Mouse (Mus musculus) urinary bladder, postnatal 14 days (tissue): ENCODE data around the gene Bcap31.
A peak's percentile ranks its signal among the peaks of the same experiment; 100 is the strongest.

ENCODE experiments used
- DNase-seq: peaks from one replicate; pipeline ENCODE4 v3.0.0; 2021; ENCODE audit warnings: low spot score

Gene Bcap31

DNA sequence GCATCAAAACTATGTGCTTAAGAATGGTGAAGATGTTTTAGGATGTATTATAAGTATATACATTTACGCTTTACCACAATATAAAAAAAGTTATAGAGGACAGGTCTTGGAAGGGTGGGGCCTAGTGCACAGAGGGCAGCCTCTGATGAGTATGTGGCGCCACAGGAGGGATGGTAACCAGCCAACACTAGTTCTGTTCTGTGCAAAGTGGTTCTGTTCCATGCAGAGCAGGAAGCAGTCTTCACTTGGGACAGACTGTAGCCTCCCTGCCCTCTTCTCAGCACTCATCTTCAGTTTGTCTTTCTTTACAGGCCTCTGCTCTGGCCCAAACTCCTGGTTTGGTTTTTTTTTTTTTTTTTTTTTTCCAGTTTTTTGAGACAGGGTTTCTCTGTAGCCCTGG is 31.8 kb downstream of the Bcap31 start:
- no peak for DNase-seq

DNA sequence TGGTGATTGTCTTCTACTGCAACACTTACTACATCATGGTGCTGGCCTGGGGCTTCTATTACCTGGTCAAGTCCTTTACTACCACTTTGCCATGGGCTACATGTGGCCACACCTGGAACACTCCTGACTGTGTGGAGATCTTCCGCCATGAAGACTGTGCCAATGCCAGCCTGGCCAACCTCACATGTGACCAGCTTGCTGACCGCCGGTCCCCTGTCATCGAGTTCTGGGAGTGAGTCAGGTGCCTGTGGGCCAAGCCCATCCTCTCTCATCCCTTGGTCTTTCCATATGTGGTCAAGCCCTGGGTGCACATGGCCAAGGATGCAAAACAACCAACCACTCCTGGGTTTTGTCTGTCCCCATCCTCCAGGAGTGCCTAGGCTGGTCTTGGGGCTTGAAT is 39.3 kb downstream of the Bcap31 start:
- DNase-seq = no peak

DNA sequence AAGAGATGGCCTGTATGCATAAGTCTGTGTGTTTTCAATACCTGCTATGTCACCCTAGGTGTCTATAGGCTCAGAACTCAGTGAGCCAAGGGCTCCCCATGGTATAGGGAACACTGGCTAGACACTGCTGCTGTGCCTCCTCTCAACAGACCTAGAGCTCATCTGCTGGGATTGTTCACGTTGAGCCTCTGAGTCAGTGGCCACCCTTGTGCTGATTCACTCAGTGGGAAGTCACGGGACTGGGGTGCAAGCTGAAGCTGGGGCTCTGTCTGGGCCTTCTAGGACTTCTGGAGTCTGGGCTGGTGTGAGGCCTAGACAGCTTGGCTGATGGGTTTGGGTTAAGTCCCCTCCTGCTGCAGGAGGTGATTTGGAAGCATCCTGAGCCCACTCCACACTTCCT is 40.7 kb downstream of the Bcap31 start:
- no peak for DNase-seq

DNA sequence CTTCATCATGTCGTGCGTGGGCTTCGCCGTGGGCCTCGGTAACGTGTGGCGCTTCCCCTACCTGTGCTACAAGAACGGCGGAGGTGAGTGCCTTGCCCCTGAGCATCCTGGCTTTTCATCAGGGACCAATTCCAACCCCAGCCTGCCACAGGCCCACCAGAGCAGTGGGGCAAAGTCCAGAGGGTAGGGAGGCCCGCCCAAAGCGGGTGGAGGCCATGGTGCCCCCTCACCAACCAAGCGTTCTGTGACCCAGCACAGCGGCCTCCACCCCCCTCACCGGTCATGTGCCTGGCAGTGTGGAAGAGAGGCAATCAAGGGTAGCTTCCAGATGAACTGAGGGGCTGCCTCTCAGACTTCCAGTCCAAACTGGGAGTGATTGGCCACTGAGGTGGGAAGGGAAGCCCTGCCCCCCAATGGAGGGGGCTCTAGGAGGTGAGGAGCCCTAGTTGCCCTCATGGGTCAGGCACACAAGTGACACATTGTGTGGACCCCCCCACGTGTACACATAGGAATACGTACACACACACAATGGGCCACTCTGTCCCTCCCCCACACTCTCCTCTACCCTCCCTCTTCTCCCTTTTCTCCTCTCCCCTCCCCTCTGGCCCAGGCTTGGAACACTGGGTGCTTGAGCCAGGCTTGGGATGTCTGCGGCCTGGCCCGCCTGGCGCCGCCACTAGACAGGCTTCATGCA is 41.9 kb downstream of the Bcap31 start:
- peak; percentile 8 for DNase-seq

DNA sequence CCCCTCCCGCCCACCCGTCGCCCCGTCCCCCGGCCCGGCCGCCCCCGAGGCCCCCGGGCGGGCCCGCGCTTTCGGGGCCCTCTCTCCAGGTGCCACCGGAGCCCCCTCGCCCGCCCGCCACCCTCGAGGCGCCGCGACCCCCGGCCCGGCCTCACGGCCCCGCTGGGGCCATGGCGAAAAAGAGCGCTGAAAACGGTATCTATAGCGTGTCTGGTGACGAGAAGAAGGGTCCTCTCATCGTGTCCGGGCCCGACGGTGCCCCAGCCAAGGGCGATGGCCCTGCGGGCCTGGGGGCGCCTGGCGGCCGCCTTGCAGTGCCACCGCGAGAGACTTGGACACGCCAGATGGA is 42.4 kb downstream of the Bcap31 start:
- DNase-seq = no peak

DNA sequence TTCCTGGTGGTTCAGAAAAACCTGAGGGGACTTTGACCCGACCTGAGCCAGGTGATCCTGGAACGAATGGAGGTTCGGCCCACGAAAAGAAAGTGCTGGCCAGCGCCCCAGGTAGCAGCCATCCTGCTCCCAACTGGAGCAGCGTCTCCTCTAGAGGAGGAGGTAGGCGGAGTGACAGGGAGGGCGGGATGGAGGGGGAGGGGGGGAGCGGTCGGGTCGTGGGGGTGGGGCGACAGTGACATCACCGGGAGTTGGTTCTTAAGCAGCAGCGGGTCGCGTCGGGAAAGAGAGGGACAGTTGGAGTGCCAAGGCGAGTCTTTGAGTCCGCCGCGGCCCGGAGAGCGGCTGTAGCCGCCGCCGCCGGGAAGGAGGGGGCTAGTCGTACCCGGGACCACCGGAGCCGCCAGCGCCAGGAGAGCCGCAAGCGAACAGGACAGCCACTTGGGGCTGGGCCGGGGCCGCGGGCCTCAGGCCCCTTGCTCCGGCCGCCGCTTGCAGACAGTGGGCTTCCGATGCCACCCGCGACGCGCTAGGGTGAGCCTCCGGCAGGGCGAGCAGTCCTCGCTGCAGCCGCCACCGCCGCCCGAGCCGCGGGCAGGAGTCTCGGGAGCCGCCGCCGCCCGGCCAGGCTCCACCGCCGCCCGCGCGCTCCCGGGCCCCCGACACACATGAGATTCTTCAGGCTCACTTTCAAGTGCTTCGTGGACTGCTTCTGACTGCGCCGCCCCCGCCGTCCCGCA is 42.9 kb downstream of the Bcap31 start, which contains the start of gene Slc6a8:
TSS of gene Slc6a8 (plus strand) at position 272 of the 740 bp plus-strand sequence.
- DNase-seq = peak; percentile 75

DNA sequence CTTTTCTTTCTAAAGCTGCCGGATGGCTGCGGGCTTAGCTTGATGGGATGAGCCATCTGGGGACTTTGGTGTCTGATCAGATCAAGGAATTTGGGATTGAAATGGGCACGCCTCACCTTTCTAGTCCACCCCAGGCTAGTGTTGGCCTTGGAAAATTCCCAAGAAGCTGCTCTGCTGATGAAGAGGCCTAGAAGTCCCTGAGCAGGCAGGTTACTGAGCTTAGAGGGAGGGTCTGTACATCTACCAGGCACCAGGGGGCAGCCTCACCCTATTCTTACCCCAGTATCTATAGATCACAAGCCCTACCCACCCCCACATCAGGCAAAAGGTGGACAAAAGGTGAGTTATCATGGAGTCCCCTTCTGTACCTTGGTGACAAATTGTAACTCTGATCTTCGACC is 43.9 kb downstream of the Bcap31 start:
- DNase-seq = peak; percentile 56

DNA sequence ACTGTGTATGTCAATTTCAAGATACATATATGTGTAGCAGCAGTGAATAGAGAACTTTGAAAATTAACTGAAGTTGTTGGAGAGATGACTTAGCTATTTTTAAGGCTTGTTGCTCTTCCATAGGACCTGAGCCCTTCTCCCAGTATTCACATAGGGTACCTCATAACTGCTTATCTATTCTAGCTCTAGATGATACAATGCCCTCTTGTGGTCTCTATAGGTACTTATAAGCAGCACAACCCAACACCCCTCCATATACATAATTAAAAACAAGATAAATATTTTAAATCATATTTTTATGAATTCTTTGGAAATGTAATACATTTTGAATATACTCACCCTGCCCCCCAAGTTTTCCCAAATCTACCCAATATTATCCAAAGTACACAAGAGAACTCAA is 52.8 kb downstream of the Bcap31 start:
- no peak for DNase-seq

DNA sequence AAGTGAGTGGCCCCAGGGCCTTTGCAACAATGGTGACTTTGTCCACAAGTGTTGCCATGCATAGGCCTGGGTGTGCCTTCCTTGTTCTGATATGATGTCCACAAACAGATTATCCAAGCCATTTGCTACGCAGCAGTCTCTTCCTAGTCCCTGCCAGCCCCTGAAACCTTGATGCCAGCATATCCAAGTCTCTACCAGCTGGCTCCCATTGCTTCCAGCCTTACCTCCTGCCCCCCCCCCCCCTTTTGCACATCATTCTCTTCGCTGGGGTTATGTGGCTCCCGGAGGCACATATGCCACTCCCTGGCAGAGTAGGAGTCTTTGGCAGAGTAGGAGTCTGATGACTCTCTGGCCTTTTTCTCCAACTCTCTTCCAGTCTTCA is 55.7 kb downstream of the Bcap31 start:
- no peak for DNase-seq

DNA sequence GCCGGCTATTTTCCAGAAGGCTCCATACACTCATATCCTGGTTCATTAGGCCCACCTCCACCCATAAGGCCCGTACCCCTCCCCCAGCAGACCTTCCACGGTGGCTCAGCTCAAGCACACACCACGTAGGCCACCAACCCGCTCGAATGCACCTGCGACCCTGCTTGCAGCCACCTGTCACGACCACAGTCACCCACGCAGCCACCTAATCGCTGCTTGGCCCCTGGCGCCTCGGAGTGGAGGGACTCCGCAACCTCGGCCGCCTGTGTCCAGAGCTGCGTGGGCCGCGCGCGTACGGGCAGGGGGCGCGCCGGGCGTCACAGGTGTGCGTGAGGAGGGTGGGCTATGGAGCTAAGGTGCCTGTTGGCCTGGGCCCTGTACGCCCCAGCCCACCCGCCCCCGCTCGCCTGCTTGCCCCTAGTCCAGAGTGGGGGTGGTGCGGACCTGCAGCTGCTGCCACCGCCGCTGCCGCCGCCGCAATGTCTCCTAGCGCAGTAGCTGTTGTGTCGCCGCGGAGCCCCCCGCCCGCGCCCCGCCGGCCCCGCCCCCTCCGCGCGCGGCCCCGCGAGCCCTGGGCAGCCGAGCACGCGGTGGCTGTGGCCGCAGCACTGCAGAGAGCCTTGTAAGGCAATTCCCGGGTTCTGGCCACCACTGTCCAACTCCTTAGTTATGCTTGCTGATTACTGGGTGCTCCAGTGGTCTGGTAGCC is 56.2 kb downstream of the Bcap31 start, which contains the start of gene Pnck:
TSS of gene Pnck (minus strand) at position 543 of the 709 bp plus-strand sequence.
- DNase-seq = no peak

DNA sequence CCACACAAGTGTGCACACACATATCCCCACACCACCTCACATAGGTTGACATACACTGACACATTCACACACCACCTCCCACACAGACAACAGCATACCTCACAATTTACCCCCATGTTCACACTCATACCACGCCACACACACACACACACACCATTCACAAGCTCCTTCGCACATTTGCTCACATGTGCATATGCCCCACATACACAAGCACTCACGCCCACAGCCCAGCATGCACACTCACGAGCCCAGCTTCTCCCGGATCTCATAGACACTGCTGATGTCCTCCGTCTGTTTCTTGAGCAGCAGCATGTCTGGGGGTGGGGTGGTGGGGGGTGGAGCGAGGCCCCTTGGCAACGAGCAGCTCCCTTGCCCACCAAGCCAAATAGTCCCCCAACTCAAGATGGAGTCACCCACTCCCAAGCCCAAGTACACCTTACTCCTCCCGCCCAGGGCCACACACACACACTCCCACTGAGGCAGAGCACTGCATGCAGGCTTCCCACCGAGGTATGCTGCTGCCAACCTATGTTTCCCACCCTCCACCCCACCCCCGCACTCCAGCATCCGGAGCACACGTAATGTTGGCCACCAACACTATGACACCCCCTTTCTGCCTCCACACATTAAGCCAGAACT is 56.9 kb downstream of the Bcap31 start:
- no peak for DNase-seq

DNA sequence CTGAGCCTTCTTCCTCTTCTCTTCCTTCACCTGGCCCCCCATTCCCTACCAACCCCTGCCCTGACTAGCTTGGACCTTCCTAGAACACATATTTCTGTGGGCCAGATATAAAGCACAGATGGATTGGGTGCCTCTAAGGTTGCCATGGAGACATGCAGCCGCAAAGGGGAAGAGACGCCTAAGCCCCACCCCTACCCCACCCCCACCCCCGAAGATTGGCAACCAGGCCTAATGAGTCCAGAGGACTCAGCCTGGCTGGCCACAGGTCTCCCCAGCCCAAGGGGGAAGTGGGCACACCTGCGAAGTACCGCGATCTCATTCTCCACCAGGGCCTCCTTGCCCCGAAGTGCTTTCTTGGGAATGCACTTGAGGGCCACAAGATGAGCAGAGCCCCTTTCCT is 57.6 kb downstream of the Bcap31 start:
- DNase-seq = no peak

DNA sequence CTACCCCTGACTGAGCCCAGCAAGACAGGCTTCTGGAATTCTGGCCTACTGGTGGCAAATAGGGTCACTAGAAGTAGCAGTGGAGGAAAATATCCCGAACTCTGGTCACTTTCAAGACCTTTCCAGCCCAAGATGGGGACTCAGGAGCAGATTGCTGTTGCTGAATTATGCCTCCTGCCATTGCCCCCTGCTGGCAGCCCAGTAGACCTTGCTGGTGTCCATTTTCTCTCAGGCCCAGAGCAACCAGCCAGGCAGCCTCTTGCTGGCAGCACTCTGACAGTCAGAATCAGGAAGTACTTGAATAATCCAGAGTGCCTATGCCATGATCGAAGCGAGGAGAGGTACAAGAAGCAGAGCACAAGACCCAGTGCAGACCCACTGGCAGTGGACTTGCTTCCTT is 60.4 kb downstream of the Bcap31 start:
- DNase-seq = peak; percentile 37

DNA sequence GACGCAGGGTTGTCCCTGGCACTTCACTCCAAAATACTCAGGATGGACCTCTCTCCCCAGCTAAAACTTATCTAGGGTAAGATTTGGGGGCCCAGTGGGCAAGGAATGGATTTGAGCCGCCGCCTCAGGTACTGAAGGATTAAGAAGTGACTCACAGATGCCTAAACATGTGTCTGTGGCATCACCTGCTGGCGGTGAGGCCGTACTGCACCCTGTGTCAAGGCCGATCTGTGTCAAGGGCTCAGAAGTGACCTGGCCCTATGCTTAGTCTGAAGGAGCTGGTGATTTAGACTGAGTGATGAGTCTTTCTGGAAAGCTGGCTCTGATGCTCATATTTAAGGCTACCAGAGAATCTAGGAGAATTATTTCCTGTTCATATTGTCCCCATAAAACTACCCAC is 61.8 kb downstream of the Bcap31 start:
- peak; percentile 76 for DNase-seq

DNA sequence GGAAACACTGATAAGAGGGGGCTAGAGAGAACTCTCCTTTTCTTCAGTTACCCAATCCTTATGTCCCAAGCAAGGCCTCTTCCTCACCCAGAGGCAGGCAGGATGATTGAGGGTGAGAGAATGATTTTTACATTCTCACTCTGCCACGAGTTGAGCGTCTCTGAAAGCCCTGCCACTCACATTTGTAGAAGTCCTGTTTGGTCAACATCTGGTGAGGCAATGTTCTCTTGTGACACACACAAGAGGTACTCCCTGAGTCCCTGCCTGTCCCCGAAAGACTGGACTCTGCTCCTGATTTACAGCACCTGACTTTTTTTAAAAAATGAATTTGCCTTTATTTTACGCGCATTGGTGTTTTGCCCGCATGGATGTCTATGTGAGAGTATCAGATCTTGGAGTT is 62.6 kb downstream of the Bcap31 start:
- no peak for DNase-seq

DNA sequence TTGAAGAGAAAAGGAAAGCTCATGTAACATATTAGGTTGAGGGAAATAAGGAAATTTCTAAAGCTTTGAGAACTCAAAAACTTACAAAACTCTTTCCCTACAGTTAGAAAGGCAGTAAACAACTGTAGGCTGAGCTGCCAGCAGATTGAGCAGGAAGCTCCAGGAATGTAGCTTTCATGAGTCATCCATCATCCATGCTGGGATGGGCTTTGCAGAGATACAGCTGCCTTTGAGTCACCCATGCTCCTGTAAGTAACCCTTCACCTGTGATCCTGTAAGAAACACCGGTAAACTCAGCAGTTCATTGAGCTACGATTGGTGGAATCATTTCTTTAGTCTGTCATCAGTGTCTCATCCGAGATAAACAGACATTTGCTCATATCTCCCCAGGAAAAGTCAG is 65.1 kb downstream of the Bcap31 start:
- DNase-seq = no peak

DNA sequence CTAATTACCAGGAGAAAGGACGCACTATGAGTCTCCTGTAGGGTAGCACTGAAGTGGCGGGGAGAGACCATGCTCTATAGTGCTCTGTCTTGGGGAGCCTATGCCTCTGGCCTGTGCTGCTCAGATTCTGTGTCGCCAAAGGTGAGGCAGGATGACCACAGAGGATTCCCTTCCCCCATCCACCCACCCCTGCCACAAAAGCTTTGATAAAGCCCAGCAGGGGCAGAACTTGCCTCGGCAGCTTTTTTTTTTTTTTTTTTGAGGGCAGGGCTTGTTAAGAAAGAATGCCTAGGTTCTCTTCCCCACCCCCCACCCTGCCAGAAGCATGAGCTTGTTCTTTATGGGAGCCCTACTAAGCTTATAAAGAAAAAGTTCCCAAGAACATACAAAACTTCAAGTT is 70.9 kb downstream of the Bcap31 start:
- DNase-seq = no peak

DNA sequence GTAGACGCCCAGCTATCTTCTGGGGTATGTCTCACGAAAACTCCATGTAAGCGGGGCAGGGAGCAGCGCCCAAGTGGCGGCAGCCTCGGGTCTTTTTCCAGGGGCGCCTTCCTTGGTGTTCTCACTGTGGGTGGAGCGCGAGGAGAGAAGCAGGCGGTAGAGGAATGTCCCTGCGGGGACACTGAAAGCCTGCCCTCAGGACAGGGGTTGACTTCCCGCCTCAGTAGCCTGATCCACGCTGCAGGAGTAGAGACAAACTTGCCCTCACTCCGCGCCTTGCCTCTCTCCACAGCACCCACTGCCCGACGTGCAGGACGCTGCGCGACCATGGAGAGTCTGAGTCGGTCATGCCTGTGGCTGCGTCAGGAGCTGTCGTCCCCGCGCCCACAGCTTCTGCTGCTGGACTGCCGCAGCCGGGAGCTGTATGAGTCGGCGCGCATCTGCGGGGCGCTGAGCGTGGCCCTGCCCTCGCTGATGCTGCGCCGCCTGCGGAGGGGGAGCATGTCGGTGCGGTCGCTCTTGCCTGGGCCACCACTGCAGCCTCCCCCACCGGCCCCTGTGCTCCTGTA is 76.0 kb downstream of the Bcap31 start:
- DNase-seq = no peak

DNA sequence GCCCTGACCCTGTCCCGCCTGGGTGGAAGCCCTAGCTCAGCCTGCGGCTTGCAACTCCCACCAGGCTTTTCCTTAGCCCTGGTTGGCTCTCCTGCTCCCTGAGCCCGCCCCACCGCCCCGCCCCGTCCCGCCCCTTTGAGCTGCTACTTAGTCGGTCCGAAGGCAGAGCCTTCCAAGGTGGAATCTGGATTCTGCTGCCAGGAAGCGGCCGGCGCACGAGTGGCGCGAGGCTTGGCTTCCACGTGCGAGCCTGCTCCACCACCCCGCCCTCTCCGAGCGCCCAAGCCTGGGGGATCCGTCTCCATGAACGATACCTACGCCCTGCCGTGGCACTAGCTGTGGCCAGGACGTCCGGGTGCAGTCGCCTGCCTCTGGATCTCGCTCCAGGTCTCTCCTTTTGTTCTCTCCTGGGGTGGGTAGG is 76.7 kb downstream of the Bcap31 start, which contains the start of gene Dusp9:
TSS of gene Dusp9 (plus strand) at position 165 of the 421 bp plus-strand sequence.
- peak; percentile 30 for DNase-seq

DNA sequence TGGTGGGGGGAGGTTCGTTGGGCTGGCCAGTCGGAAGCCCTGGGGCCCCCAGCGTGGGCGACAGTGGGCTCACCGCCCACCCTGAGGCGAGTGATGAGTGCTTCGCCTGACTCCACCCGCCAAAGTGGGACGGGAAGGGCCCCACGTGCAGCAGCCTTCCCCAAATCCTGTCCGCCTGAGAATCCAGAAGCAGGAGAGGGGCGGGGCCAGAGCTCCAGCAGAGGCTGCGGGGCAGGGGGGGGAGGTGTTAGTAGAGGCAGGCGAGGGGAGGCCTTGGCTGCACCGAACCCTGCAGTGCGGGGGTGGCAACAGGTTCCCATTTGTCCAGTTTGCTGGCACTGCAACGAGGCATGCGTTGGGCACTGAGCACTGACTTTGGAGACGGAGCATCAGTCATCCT is 78.6 kb downstream of the Bcap31 start:
- DNase-seq = no peak
